Mouse (Mus musculus) kidney, embryonic 16.5 days (tissue): ENCODE results near the gene Gm49322. TPM values are rescaled to one million over a fixed set of nuclear protein-coding genes. Genes with fewer than 3 reads are reported as not detected.

Experiments used
- ATAC-seq: fragments of 200-750 bp; cut with Nextera tagmentation; 2 replicates; pipeline ENCODE4 v1.8.0; 2017; ENCODE audit warnings: moderate TSS enrichment; ENCODE audit not compliant: low FRiP score, low TSS enrichment
- H3K27ac ChIP-seq: fragments of 300-500 bp; sonication (generic); 2 replicates; pipeline ENCODE4 v1.5.1; 2014; ENCODE audit warnings: low read length
- H3K27me3 ChIP-seq: fragments of 300-500 bp; sonication (generic); 2 replicates; pipeline ENCODE4 v1.6.1; 2014; ENCODE audit warnings: low read length, control low read depth, mixed read lengths; ENCODE audit not compliant: insufficient read depth
- H3K36me3 ChIP-seq: fragments of 300-500 bp; sonication (generic); 2 replicates; pipeline ENCODE4 v1.6.1; 2014; ENCODE audit warnings: low read length, control low read depth, mixed read lengths; ENCODE audit not compliant: insufficient read depth
- H3K4me1 ChIP-seq: fragments of 300-500 bp; sonication (generic); 2 replicates; pipeline ENCODE4 v1.6.1; 2014; ENCODE audit warnings: low read length, control low read depth, mixed read lengths; ENCODE audit not compliant: insufficient read depth
- H3K4me2 ChIP-seq: fragments of 300-500 bp; sonication (generic); replicated peaks from 2 replicates; pipeline ENCODE4 v1.6.1; 2014; ENCODE audit warnings: low read depth, low read length
- H3K4me3 ChIP-seq: fragments of 300-500 bp; sonication (generic); 2 replicates; pipeline ENCODE4 v1.5.1; 2014; ENCODE audit warnings: mild to moderate bottlenecking, low read length
- H3K9ac ChIP-seq: fragments of 300-500 bp; sonication (generic); replicated peaks from 2 replicates; pipeline ENCODE4 v1.6.1; 2014; ENCODE audit warnings: low read length
- H3K9me3 ChIP-seq: fragments of 300-500 bp; sonication (generic); 2 replicates; pipeline ENCODE4 v1.6.1; 2016; ENCODE audit warnings: low read length, control low read depth
- WGBS: fragments of 180-500 bp; shearing (Covaris S2); extraction: QIAGEN DNeasy Blood & Tissue Kit; methylation state at CpG from one replicate; pipeline ENCODE4 v1.1.7; 2014; 5-methylcytosine and 5-hydroxymethylcytosine counted together
- polyA plus RNA-seq: library from polyadenylated mRNA; unstranded; fragments of >200 nt; fragmentation: Nextera tagmentation; extraction: Ambion mirVana; gene quantifications from 2 replicates; pipeline ENCODE4 v1.2.1, GENCODE M21; 2015

The Gm49322 gene
- polyA plus RNA-seq, 1 experiment from 2014 or later, result 4.2 TPM

DNA sequence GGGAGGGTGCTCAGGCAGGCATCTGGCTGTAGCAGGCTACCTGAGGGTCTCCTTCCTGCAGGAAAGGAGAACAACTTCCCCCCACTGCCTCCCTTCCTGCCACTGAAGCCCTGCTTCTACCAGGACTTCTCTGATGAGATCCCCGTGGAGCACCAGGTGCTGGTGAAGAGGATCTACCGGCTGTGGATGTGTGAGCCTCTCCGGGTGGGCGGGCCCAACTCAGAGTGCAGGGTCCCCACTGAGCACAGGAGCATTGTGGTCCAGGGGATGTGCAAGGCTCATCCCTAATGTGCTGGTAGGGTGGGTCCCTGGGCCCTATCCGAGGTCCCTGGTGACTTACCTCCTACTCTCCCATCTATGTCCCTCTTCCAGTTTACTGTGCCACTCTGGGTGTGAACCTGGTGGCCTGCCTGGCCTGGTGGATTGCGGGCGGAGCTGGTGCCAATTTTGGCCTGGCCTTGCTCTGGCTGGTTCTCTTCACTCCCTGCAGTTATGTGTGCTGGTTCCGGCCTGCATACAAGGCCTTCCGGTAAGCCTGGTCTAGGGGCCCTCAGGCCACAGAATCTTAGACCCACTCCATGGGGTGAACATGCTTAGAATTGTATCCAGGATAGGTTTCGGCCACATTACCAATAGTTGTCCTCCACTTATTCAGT is 3.6 kb downstream of the Gm49322 start:
- no peak overlapping the region for H3K4me2 ChIP-seq
- peaks cover 49% of the 10 kb centered on the region for H3K36me3 ChIP-seq
- no peaks in the 10 kb centered on the region for H3K27me3 ChIP-seq

GRCm38 (mm10) chr10:80610116-80610785 is 4.4 kb downstream of the Gm49322 start:
- Histone ChIP-seq H3K27me3 (no peaks in the 10 kb centered on the region), H3K36me3 (peaks cover 56% of the 10 kb centered on the region), H3K9ac (no peak overlapping the region), H3K4me2 (no peak overlapping the region), H3K27ac (no peak overlapping the region), H3K4me1 (no peaks in the 10 kb centered on the region), H3K9me3 (no peaks in the 10 kb centered on the region), H3K4me3 (no peak overlapping the region)
- no peak for ATAC-seq
- WGBS, result 92% methylated on average over 9 of the region's 9 CpGs

More for the DNA sequence above, 3.6 kb downstream of the Gm49322 start:
- no peak for ATAC-seq
- Histone ChIP-seq H3K9me3 (no peaks in the 10 kb centered on the region), H3K27ac (no peak overlapping the region), H3K4me3 (no peak overlapping the region), H3K4me1 (no peaks in the 10 kb centered on the region), H3K9ac (no peak overlapping the region)
- WGBS, result 93% methylated on average over 10 of the region's 10 CpGs

GRCm38 (mm10) chr10:80611024-80611423 is 5.2 kb downstream of the Gm49322 start:
- H3K4me3 ChIP-seq, result no peak overlapping the region
- no peaks in the 10 kb centered on the region for H3K27me3 ChIP-seq
- no peak overlapping the region for H3K4me2 ChIP-seq
- H3K9me3 ChIP-seq, result no peaks in the 10 kb centered on the region
- peaks cover 60% of the 10 kb centered on the region for H3K36me3 ChIP-seq
- 61% methylated on average over 4 of the region's 4 CpGs for WGBS
- ATAC-seq, result 0 out of 2 replicates have a peak, but pooled peaks have one; percentile 29
- no peaks in the 10 kb centered on the region for H3K4me1 ChIP-seq
- H3K27ac ChIP-seq, result no peak overlapping the region
- no peak overlapping the region for H3K9ac ChIP-seq

DNA sequence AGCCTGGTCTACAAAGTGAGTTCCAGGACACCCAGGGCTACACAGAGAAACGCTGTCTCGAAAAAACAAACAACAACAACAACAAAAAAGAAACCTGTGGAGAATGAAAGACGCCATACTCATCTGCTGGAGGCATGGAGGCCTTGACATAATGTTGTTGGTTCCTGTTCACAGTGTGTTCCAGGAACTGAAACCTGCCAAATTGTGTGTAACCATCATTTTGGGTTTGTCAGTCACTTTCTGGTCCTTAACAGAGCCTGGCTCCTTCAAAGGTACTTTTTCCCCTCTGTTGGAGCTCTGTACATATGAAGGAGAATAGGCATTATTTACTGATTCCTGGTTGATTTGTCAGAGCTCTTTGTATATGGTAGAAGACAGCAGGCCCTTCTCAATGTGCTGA is 6.1 kb downstream of the Gm49322 start:
- Histone ChIP-seq H3K27ac (no peak overlapping the region), H3K36me3 (peaks cover 51% of the 10 kb centered on the region), H3K4me1 (no peaks in the 10 kb centered on the region), H3K27me3 (no peaks in the 10 kb centered on the region), H3K9ac (no peak overlapping the region), H3K4me2 (no peak overlapping the region), H3K4me3 (no peak overlapping the region), H3K9me3 (no peaks in the 10 kb centered on the region)
- 88% methylated on average over 3 of the region's 3 CpGs for WGBS
- no peak for ATAC-seq

GRCm38 (mm10) chr10:80613821-80614220 is 8.0 kb downstream of the Gm49322 start:
- no peaks in the 10 kb centered on the region for H3K4me1 ChIP-seq
- ATAC-seq, result no peak
- H3K27ac ChIP-seq, result no peak overlapping the region
- H3K36me3 ChIP-seq, result peaks cover 32% of the 10 kb centered on the region; the same call in 1 of the 2 replicates
- no peak overlapping the region for H3K4me2 ChIP-seq
- no peaks in the 10 kb centered on the region for H3K9me3 ChIP-seq
- no peak overlapping the region for H3K9ac ChIP-seq
- no peak overlapping the region for H3K4me3 ChIP-seq
- 82% methylated on average over 3 of the region's 3 CpGs for WGBS
- no peaks in the 10 kb centered on the region for H3K27me3 ChIP-seq

DNA sequence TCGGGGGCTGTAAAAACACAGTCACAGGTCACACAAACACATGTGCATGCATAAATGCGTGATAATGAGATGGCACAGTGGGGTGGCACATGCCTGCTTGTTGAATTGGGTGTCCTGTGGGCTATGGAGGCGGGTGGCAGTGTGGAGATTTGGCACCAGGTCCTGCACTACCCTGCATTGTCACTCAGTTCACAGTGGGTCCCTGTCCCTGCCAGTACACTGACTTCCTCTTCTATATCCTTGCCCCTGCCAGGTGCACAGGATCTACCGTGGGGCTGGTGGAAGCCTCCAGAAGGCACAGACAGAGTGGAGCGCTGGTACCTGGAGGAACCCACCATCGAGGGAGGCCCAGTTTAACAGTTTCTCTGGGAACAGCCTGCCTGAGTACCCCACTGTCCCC is 8.5 kb downstream of the Gm49322 start:
- no peak overlapping the region for H3K4me3 ChIP-seq
- H3K27ac ChIP-seq, result no peak overlapping the region
- H3K4me1 ChIP-seq, result no peaks in the 10 kb centered on the region
- H3K9ac ChIP-seq, result no peak overlapping the region
- no peaks in the 10 kb centered on the region for H3K9me3 ChIP-seq
- WGBS, result 87% methylated on average over 6 of the region's 6 CpGs
- no peaks in the 10 kb centered on the region for H3K27me3 ChIP-seq
- H3K4me2 ChIP-seq, result no peak overlapping the region
- ATAC-seq, result no peak
- peaks cover 30% of the 10 kb centered on the region; the same call in 1 of the 2 replicates for H3K36me3 ChIP-seq

DNA sequence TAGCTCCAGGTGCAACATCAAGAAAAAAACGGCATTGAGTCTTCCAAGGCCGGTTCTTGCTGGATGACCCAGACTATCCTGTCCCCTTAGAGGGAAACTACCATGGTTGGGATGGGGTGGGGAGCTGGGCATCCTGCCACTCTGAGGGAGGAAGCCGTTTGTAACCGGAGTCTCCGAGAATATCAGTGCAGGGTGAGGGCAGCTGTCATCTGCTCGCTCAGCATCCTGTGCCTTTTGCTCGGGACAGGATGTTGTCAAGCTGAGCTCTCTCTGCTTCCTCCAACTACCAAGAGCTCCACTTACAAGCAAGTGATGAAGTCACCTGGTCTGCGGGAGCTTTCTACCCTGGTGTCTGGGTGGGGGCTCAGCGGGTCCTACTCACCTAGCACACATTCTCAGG is 12.4 kb downstream of the Gm49322 start:
- Histone ChIP-seq H3K27me3 (no peaks in the 10 kb centered on the region), H3K4me3 (no peak overlapping the region), H3K9me3 (no peaks in the 10 kb centered on the region), H3K4me1 (peaks cover 6% of the 10 kb centered on the region), H3K4me2 (no peak overlapping the region), H3K9ac (no peak overlapping the region), H3K27ac (peak overlapping the region; percentile 49), H3K36me3 (peaks cover 13% of the 10 kb centered on the region; the same call in 1 of the 2 replicates)
- 56% methylated on average over 9 of the region's 9 CpGs for WGBS
- ATAC-seq, result no peak

GRCm38 (mm10) chr10:80619465-80620244 is 13.8 kb downstream of the Gm49322 start:
- Histone ChIP-seq H3K27ac (no peak overlapping the region), H3K4me2 (no peak overlapping the region), H3K27me3 (no peaks in the 10 kb centered on the region), H3K36me3 (peaks cover 11% of the 10 kb centered on the region; the same call in 1 of the 2 replicates), H3K4me1 (peaks cover 17% of the 10 kb centered on the region), H3K4me3 (no peak overlapping the region), H3K9me3 (no peaks in the 10 kb centered on the region), H3K9ac (no peak overlapping the region)
- ATAC-seq, result no peak
- 36% methylated on average over 8 of the region's 8 CpGs for WGBS

GRCm38 (mm10) chr10:80620365-80620764 is 14.5 kb downstream of the Gm49322 start:
- Histone ChIP-seq H3K36me3 (peaks cover 4% of the 10 kb centered on the region; the same call in 1 of the 2 replicates), H3K9me3 (no peaks in the 10 kb centered on the region), H3K4me3 (no peak overlapping the region), H3K27me3 (no peaks in the 10 kb centered on the region), H3K27ac (no peak overlapping the region), H3K4me2 (no peak overlapping the region), H3K4me1 (peaks cover 24% of the 10 kb centered on the region), H3K9ac (no peak overlapping the region)
- no peak for ATAC-seq
- 85% methylated on average over 9 of the region's 9 CpGs for WGBS
